Mouse (Mus musculus): ENCODE results near the gene Cct4.

Cct4 gene

DNA sequence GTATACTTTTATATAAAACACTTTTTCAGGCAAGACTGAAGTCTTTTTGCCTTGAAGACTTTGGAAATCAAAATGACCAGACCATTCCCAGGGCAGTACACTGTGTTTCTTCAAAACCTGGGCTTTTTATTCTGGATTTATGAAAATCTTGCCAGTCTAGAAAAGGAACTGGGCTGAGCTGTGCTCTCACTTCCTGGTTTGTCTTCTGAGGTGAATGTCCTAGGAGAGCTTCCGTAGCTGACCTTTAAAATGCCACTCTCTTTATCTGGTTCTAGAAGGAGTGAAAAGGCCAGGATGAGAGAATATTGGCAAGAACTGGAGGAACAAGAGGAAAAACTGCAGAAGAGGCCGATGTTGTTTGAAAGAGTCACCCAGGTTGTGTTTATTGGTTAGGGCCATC is 32.8 kb downstream of the Cct4 start:
- in situ Hi-C loops (cut with MboI, MseI), result no loop called here

DNA sequence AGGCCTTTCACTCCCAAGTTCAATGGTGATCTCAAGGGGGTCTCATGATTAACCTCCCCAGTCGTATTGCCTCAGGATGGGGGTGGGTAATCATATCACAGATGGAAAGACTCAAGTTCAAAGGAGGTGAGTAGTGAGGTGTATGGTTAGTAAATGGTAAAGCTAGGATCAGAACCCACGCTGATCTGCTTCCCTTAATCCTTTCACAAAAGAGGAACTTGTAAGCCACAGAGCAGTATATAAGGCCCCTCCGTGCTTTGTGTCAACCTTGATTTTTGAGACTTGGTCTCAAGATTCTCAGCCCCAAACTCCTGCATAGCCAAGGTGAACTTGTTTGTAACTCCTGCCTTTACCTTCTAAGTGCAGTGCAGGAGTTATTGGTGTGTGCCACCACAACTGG is 33.9 kb downstream of the Cct4 start:
- in situ Hi-C loops (cut with MboI, MseI), result no loop called here

DNA sequence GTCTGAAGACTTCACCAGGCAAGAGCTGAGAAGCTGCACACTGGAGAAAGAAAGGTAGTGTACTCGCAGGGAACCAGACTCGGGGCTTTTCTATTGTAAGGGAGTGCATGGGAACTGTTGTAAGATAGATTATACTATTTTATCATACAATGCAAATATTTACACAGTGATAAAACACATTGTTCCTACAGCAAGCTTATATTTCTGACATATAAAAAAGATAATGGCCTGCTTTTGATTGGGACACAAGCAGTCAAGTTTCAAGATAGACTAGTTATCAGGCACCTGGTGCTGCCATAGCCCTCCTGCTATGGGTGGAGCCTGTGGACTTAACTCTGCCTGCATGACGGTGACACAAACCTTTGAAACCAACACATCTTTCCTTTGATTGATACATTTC is 38.6 kb downstream of the Cct4 start:
- in situ Hi-C loops (cut with MboI, MseI), result no loop called here

DNA sequence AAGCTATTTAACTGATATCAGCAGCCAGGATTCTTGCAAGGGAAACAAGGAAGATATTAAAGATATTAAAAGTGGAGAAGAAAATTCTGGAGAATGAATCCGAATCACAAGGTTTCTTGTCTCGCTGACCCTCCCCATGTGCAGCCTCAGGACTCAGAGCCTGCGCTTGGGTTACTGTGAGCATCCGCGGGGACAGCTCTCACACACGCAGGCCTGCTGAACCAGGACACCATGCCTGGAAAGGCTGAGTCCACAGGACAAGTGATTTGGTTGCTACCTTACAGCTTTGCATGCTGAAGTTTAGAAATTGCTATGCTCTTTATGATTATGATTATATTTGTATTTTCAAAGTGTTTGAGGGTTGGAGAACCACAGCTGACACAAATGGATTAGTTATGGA is 39.1 kb downstream of the Cct4 start:
- in situ Hi-C loops (cut with MboI, MseI), result no loop called here

DNA sequence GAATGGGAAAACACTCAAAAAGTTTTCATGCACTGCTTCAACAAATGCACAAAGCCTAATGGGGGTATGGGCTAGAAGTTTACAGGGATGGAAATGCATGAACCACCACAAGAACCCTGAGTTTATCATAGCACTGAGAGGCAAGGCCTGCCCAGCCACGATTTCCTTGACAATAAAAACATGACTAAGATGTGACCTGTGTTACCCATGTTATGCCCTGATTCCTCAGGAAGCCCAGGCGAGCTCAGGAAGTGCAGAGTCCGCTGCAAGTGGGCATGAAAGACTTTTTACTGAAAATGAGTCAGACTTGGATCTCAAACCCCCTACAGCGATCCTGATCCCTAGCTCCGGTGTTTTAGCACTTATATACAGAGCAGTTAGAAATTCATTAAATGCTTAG is 56.9 kb downstream of the Cct4 start:
- in situ Hi-C loops (cut with MboI, MseI), result no loop called here

DNA sequence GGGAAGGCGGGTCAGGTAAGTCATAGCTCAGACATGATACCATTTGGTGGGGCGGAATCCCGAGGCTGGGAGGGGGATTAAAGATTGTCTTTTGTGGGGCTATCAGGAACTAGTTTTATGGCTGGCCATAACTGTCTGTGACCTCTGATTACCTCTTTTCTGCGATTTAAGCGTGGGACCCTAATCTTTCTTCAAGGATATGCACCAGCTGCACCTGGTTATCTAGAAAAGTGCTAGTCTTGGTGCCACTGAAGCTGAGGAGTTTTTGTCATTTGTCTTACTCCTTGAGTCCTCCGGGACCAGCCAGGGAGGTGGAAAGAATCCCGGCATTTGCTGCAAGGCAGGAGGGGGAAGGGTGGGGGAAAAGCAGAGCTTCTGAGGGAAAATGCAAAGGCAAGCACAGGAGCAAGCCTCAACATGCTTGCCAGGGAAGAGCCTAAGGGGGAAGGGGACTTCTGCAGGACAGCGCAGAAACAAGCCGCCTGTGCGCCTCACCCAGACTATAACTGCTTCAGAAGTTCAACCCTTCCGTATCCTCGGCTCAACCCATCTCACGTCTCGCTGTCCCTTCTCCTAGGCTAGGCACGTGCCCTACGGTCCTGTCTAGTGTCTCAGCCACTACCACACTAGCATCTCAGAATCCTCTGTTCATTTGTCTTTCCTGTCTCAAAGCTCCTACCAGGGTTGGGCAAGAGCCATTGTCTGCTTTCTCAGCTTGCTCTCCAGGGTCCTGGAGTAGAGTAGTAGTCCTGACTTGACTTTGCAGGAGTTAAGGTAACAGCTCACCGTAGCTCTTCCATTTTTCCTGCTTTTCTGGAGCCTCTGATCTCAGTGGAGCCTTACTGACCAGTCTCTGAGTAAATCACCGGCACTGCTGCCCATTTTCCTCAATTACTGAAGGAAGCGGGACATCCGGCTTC is 57.6 kb downstream of the Cct4 start:
- in situ Hi-C loops (cut with MboI, MseI), result no loop called here

DNA sequence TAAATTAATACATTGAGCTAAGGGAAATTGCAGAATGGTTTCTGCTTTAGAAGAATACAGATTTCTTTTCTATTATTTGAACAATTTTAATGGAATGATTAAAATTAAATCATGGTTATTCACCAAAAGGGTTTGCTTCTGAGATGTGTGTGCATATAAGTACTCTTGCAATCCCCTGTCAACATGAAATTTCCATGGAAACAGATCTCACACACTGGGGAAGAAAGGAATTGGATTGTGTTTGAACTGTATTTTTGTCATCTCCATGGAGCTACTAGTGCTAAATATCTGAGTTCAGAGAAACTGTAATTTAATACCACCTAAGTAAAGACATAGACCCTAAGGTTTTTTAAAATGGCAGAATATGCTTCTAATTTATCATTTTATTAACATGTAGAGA is 59.3 kb downstream of the Cct4 start:
- in situ Hi-C loops (cut with MboI, MseI), result no loop called here

DNA sequence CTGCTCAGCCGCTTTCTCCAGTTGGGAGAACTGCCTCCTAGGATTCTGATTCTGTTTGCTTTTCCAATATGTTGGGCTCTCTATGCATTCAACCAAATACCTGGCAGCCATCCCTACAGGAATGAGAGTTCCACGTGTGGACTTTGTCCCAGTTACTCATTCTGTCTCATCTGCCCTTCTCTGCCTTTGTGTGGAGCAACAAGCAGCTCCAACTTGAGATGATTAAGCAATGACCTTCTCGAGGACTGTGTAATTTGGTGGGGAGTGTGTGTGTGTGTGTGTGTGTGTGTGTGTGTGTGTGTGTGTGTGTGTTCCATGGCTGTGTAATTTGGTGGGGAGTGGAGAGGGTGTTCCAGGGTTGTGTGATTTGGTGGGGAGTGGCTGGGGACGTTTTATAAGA is 62.0 kb downstream of the Cct4 start:
- in situ Hi-C loops (cut with MboI, MseI), result no loop called here

Data from regulatory T cell (primary cell).